Mouse (Mus musculus): Measurements from ENCODE around the gene Hspa4.
"Not testable (repeated sequence)": the region's sequence is repeated elsewhere in the genome, so short reads cannot be mapped to it uniquely, and the experiment has no call there.

The Hspa4 gene

GRCm38 (mm10) chr11:53306965-53307364 is 6.7 kb upstream of the Hspa4 start:
- DNase-seq: no peak

GRCm38 (mm10) chr11:53304044-53304840 is 4.0 kb upstream of the Hspa4 start:
- no peak for DNase-seq

GRCm38 (mm10) chr11:53301167-53301515 is 884 bp upstream of the Hspa4 start:
- DNase-seq: no peak

- peak; percentile 53 to 65 for DNase-seq
These were observed 517 bp downstream of the Hspa4 start for GRCm38 (mm10) chr11:53299551-53300329.

GRCm38 (mm10) chr11:53297947-53298860 is 2.1 kb downstream of the Hspa4 start:
- no peak for DNase-seq

GRCm38 (mm10) chr11:53296880-53297279 is 3.4 kb downstream of the Hspa4 start:
- no peak for DNase-seq

GRCm38 (mm10) chr11:53294441-53294840 is 5.8 kb downstream of the Hspa4 start:
- no peak for DNase-seq

- no peak for DNase-seq
These were observed 9.4 kb downstream of the Hspa4 start for GRCm38 (mm10) chr11:53290871-53291270.

- DNase-seq: not testable (repeated sequence)
These were observed 10.1 kb downstream of the Hspa4 start for GRCm38 (mm10) chr11:53290187-53290586.

GRCm38 (mm10) chr11:53285885-53286284 is 14.4 kb downstream of the Hspa4 start:
- no peak for DNase-seq

GRCm38 (mm10) chr11:53278411-53278810 is 21.8 kb downstream of the Hspa4 start:
- DNase-seq: no peak

- no peak for DNase-seq
These were observed 24.9 kb downstream of the Hspa4 start for GRCm38 (mm10) chr11:53275358-53275757.

GRCm38 (mm10) chr11:53273313-53273712 is 26.9 kb downstream of the Hspa4 start:
- DNase-seq: no peak

- DNase-seq: no peak
These were observed 30.7 kb downstream of the Hspa4 start for GRCm38 (mm10) chr11:53269596-53269995.

- no peak for DNase-seq
These were observed 39.7 kb downstream of the Hspa4 start for GRCm38 (mm10) chr11:53260556-53260955.

- DNase-seq: no peak
These were observed 40.2 kb downstream of the Hspa4 start for GRCm38 (mm10) chr11:53260056-53260455.

GRCm38 (mm10) chr11:53259047-53259632 is 41.1 kb downstream of the Hspa4 start:
- DNase-seq: no peak

- DNase-seq: no peak
These were observed 43.3 kb downstream of the Hspa4 start for GRCm38 (mm10) chr11:53256914-53257313.

- peak; percentile 93 to 97 for DNase-seq
These were observed 45.3 kb downstream of the Hspa4 start for GRCm38 (mm10) chr11:53254926-53255325.

- DNase-seq: peak; percentile 24 to 58
These were observed 45.8 kb downstream of the Hspa4 start for GRCm38 (mm10) chr11:53254428-53254827.

- no peak for DNase-seq
These were observed 47.8 kb downstream of the Hspa4 start for GRCm38 (mm10) chr11:53252186-53253119.

All from cerebellum, postnatal 14 days (tissue).